In the genomic region with DNA sequence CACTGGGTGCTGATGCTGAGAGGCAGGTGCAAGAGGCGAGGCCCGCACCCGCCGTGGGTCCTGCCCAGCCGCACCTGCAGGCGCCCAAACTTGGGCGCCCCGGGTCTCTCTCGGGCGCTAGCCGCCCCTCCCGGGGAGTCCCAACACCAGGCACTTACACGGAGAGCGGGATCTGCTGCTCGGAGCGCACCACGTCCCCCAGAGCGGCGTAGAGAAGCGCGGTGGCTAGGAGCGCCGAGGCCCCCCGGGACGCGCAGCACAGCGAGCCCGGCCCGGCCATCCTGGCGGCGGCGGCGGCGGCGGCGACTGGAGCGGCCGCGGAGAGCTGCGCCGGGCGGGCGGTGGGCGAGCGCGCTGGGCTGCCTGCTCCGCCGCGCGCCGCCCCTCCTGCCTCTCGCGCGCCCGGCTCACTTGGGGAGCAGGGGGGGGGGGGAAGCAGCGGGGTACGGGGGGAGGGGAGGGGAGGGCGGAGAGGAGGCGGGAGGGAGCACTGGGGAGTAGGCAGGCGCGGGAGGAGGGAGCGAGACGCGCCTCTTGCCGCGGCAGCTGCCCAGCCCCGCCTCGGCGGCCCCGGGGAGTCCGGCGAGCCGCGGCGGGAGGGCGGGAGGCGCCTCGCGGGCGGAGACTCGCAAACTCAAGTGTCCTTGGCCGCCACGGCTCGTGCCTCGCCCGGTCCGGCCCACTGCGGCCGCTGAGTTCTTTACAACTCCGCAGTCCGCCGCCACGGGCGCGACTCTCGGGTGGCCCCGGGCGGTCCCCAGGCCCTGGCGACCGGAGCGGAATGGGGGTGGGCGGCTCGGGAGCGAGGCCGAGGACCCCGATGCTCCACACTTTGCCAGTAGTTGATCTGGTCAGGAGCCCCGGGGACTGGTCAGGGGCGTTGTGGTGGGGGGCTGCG, we compare ENCODE assay signal across 8 mouse cellular contexts. TPM values are rescaled to one million over a fixed set of nuclear protein-coding genes. Genes with fewer than 3 reads are reported as not detected.
DNase-seq lines count a peak whose midpoint lies in the region; ATAC-seq lines count a peak whose summit lies in the region.

Cacna2d3 (minus strand) TSS at position 377 of the 898 bp plus-strand sequence.

- H3K4me3 ChIP-seq in hindbrain, embryonic 13.5 days, result peak within 1 kb of the TSS; percentile 76
- H3K4me3 ChIP-seq in lung, embryonic 16.5 days (ENCODE audit: low read length), result peak within 1 kb of the TSS; percentile 68

- H3K4me2 ChIP-seq in hindbrain, embryonic 13.5 days, result peak within 1 kb of the TSS; percentile 98
- H3K4me2 ChIP-seq in lung, embryonic 16.5 days (ENCODE audit: low read depth, low read length), result peak within 1 kb of the TSS; percentile 97

- H3K27me3 ChIP-seq in hindbrain, embryonic 13.5 days, result peaks cover 76% of the 10 kb centered on the region
- peaks cover 70% of the 10 kb centered on the region for H3K27me3 ChIP-seq in lung, embryonic 16.5 days (ENCODE audit: control insufficient read depth, insufficient read depth, low read depth, low read length)

- WGBS in hindbrain, embryonic 13.5 days, result under 1% methylated on average over 77 of the region's 109 CpGs
- whole genome bisulfite sequencing in lung, embryonic 16.5 days, result under 1% methylated on average over 56 of the region's 109 CpGs

- peak within 1 kb of the TSS; percentile 89 for H3K9ac ChIP-seq in hindbrain, embryonic 13.5 days
- H3K9ac ChIP-seq in lung, embryonic 16.5 days (ENCODE audit: low read length), result peak within 1 kb of the TSS; percentile 61

- H3K27ac ChIP-seq in hindbrain, embryonic 13.5 days, result peak within 1 kb of the TSS; percentile 91
- no peak within 1 kb of the TSS for H3K27ac ChIP-seq in lung, embryonic 16.5 days (ENCODE audit: low read length)

- H3K36me3 ChIP-seq in hindbrain, embryonic 13.5 days, result no peaks in the 10 kb centered on the region
- H3K36me3 ChIP-seq in lung, embryonic 16.5 days (ENCODE audit: control insufficient read depth, insufficient read depth, low read length), result no peaks in the 10 kb centered on the region

- ATAC-seq in hindbrain, embryonic 13.5 days (ENCODE audit: low FRiP score), result peak; percentile 77
- ATAC-seq in lung, embryonic 16.5 days (ENCODE audit: low read depth), result peak; percentile 87

- peaks cover 38% of the 10 kb centered on the region for H3K4me1 ChIP-seq in hindbrain, embryonic 13.5 days (replicated peaks)
- peaks cover 7% of the 10 kb centered on the region; the same call in 1 of the 2 replicates for H3K4me1 ChIP-seq in lung, embryonic 16.5 days (replicated peaks; ENCODE audit: control insufficient read depth, insufficient read depth, low read length)

- peak; percentile 46 for DNase-seq in Muller cell, postnatal 12 days (ENCODE audit: inconsistent ontology term)
- DNase-seq in cerebellum, adult 9-11 months, result peak; percentile 43
- peak; percentile 22 to 34 for DNase-seq in frontal cortex, postnatal 14 days (ENCODE audit: low spot score in 2 of 2)
- peak; percentile 40 to 54 for DNase-seq in layer of hippocampus, postnatal 25 days (ENCODE audit: extremely low spot score in 1 of 2, low spot score in 1 of 2)
- peak; percentile 75 for DNase-seq in right cerebral cortex, adult 18-20 months
- no peak for DNase-seq in natural killer cell, adult 2 months (ENCODE audit: low spot score in 2 of 2)

- no peaks in the 10 kb centered on the region for H3K9me3 ChIP-seq in hindbrain, embryonic 13.5 days
- no peaks in the 10 kb centered on the region for H3K9me3 ChIP-seq in lung, embryonic 16.5 days (ENCODE audit: control insufficient read depth, low read length)

RNA-seq across cellular contexts. Expression of gene Cacna2d3, which starts in this region (rescaled TPM):
- 42.0 and 47.7 TPM in 2 replicates for polyA plus RNA-seq in hindbrain, embryonic 13.5 days (2015; fragmentation: Nextera tagmentation; extraction: Ambion mirVana)
- total RNA-seq in layer of hippocampus, postnatal 25 days (2021), result 100 to 1,000 TPM in 1 of 2 experiments, 10 to 100 TPM in 1; 98.0 to 104 TPM
- polyA plus RNA-seq in lung, embryonic 16.5 days (2015; fragmentation: Nextera tagmentation; extraction: Ambion mirVana), result 0.64 and 0.98 TPM in 2 replicates

Comparison
In these comparisons a context has a peak if more than half of its experiments do, and no peak if none do; other contexts are left out.
1. RNA of gene Cacna2d3 (polyA plus RNA-seq): 42.0 to 47.7 TPM in hindbrain, embryonic 13.5 days; 0.64 to 0.98 TPM in lung, embryonic 16.5 days; every median in the first group is over 10 times any median in the second.
2. Peak in ATAC-seq, H3K4me3 ChIP-seq, H3K9ac ChIP-seq and H3K4me2 ChIP-seq in lung, embryonic 16.5 days; RNA of the gene not detected or under 1 TPM.
3. DNase-seq: peak in Muller cell, postnatal 12 days (single experiment), cerebellum, adult 9-11 months (single experiment), frontal cortex, postnatal 14 days (2 of 2), layer of hippocampus, postnatal 25 days (2 of 2) and right cerebral cortex, adult 18-20 months (single experiment); none in natural killer cell, adult 2 months (0 of 2).